Mouse (Mus musculus) G1E (cell line): ENCODE data around the gene Fhl3.

Experiments
- CTCF ChIP-seq: IDR thresholded peaks from 2 replicates; pipeline ENCODE4 v1.5.1; 2012; ENCODE audit warnings: low read depth, low read length, inconsistent platforms, mixed read lengths
- GATA1 ChIP-seq: IDR thresholded peaks from 2 replicates; pipeline ENCODE4 v1.6.1; 2012; ENCODE audit warnings: borderline replicate concordance, low read length, inconsistent platforms, mixed read lengths
- GATA2 ChIP-seq: IDR thresholded peaks from 2 replicates; pipeline ENCODE4 v1.6.1; 2012; ENCODE audit warnings: low read depth, low read length, inconsistent platforms, borderline replicate concordance
- POLR2AphosphoS5 ChIP-seq: IDR thresholded peaks from 2 replicates; pipeline ENCODE4 v1.6.1; 2012; ENCODE audit warnings: low read depth, low read length, inconsistent platforms; ENCODE audit not compliant: insufficient replicate concordance
- TAL1 ChIP-seq: conservative IDR thresholded peaks from 2 replicates; pipeline ENCODE4 v1.6.1; 2012; ENCODE audit warnings: low read depth, low read length, inconsistent platforms, mixed read lengths

- no peak for TF ChIP-seq GATA1
- TF ChIP-seq CTCF = no peak
- no peak for TF ChIP-seq TAL1
- no peak for TF ChIP-seq GATA2
- no peak for TF ChIP-seq POLR2AphosphoS5
Measured at GRCm38 (mm10) chr4:124755526-124755925, 55.0 kb downstream of the Fhl3 start.
